ENCODE assay signal across 16 mouse cellular contexts in the genomic region with DNA sequence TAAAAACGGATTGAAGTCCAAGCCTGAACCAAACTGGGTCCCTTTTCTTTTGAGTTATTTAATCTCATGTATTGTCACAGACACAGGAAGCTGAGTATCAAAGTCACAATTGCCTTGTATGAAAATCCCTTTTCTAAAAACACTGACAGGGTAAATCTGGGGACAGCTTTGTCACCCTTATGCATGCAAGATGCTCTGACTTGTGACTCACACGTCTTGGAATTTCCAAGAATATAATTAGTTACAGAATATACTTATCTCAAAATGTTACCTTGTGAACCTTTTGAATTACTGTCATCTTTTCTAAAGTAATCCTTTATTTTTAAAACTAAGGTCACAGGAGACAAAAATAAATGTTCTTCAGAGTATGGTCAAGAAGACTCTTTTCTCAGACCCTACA.
"Had no signal": no experiment of that assay in that cellular context is flagged by ENCODE, and none has a peak within 500 bp of the region (broad histone marks: within the 10 kb centered on the region; RNA-seq: fewer than 3 reads in every experiment).

No protein-coding gene starts in this region.

- DNase-seq: gastrocnemius, postnatal 14 days; gastrocnemius, postnatal 36 days; heart, adult 11 months; heart, adult 2 months; heart, postnatal 14 days; heart, postnatal 36 days; kidney, adult 11 months; kidney, adult 2 months; kidney, adult 9 months; kidney, postnatal 14 days; kidney, postnatal 36 days; layer of hippocampus, adult 9-11 months; layer of hippocampus, postnatal 36 days had no signal

- ATAC-seq: hindbrain, postnatal 0 days; intestine, embryonic 16.5 days; liver, embryonic 12.5 days had no signal
